Mouse (Mus musculus): ENCODE measurements at regions not wholly inside any gene's neighbourhood (a gene's known extent, or its start where the extent isn't known, plus 50 kb on each side); places are given as distances from the start of the nearest gene placed in this dataset.
"Not testable (repeated sequence)": the region's sequence is repeated elsewhere in the genome, so short reads cannot be mapped to it uniquely, and the experiment has no call there.

DNA sequence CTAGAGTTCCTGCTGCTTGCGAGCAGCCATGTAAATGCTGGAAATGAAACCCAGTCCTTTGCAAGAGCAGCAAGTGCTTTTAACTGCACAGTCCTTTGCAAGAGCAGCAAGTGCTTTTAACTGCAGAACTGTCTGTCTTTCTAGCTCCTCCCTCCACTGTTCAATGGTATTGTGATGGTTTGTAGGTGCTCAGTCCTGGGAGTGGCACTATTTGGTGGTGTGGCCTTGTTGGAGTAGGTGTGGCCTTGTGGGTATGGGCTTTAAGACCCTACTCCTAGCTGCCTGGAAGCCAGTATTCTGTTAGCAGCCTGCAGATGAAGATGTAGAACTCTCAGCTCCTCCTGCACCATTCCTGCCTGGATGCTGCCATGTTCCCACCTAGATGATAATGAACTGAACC lies 67.8 kb upstream of the Rpl34 start:
- not testable (repeated sequence) for TF ChIP-seq CTCF (IDR thresholded peaks at IDR 0.05; ENCODE audit: borderline replicate concordance, extremely low read depth, insufficient read depth, insufficient read length); POLR2A (IDR thresholded peaks at IDR 0.05; ENCODE audit: borderline replicate concordance, extremely low read depth, insufficient read depth, insufficient read length, poor library complexity, severe bottlenecking)
